Mouse (Mus musculus) hindbrain, embryonic 12.5 days (tissue): ENCODE data around the gene Nat10. TPM values are rescaled to one million over a fixed set of nuclear protein-coding genes. Genes with fewer than 3 reads are reported as not detected.

Source experiments
- ATAC-seq: fragments of 200-750 bp; cut with Nextera tagmentation; 2 replicates; pipeline ENCODE4 v1.8.0; 2017; ENCODE audit warnings: moderate TSS enrichment; ENCODE audit not compliant: low FRiP score
- H3K27ac ChIP-seq: fragments of 300-500 bp; sonication (generic); 2 replicates; pipeline ENCODE4 v1.5.1; 2016; ENCODE audit warnings: mild to moderate bottlenecking
- H3K27me3 ChIP-seq: fragments of 300-500 bp; sonication (generic); 2 replicates; pipeline ENCODE4 v1.6.1; 2016; ENCODE audit warnings: mild to moderate bottlenecking
- H3K36me3 ChIP-seq: fragments of 300-500 bp; sonication (generic); 2 replicates; pipeline ENCODE4 v1.6.1; 2016; ENCODE audit warnings: mild to moderate bottlenecking
- H3K4me1 ChIP-seq: fragments of 300-500 bp; sonication (generic); 2 replicates; pipeline ENCODE4 v1.6.1; 2016
- H3K4me2 ChIP-seq: fragments of 300-500 bp; sonication (generic); replicated peaks from 2 replicates; pipeline ENCODE4 v1.6.1; 2016; ENCODE audit warnings: mild to moderate bottlenecking
- H3K4me3 ChIP-seq: fragments of 300-500 bp; sonication (generic); 2 replicates; pipeline ENCODE4 v1.5.1; 2016; ENCODE audit warnings: mild to moderate bottlenecking
- H3K9ac ChIP-seq: fragments of 300-500 bp; sonication (generic); 2 replicates; pipeline ENCODE4 v1.6.1; 2016; ENCODE audit warnings: mild to moderate bottlenecking, moderate library complexity
- H3K9me3 ChIP-seq: fragments of 300-500 bp; sonication (generic); replicated peaks from 2 replicates; pipeline ENCODE4 v1.6.1; 2016; ENCODE audit warnings: mild to moderate bottlenecking
- WGBS: fragments of 180-500 bp; shearing (Covaris S2); methylation state at CpG from one replicate; pipeline ENCODE4 v1.1.7; 2016; 5-methylcytosine and 5-hydroxymethylcytosine counted together
- polyA plus RNA-seq: library from polyadenylated mRNA; unstranded; fragments of >200 nt; fragmentation: Nextera tagmentation; extraction: Ambion mirVana; gene quantifications from 2 replicates; pipeline ENCODE4 v1.2.1, GENCODE M21; 2016

Gene Nat10
- polyA plus RNA-seq, 1 experiment from 2014 or later: 25.7 TPM

DNA sequence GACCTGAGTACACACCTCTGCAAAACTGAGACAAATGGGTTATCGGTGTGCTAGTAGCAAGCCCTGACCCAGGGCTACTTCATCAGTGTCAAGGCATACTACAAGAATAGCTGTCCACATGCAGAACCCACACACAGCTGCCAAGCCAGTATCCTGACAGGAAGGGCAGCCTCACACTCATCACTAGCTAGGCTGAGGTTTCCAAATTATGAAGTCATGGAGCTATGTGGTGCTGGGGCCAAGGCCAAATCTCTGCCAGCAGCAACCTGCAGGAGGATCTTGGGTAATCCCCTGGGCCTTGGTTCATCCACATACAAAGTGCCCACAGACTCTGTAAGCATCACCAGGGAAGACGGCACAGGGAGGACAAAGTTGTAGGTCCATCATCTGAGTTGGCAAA lies 17.5 kb downstream of the Nat10 start:
- no peak for ATAC-seq
- WGBS: 95% methylated on average over 2 of the region's 2 CpGs
- Histone ChIP-seq H3K27me3 (no peaks in the 10 kb centered on the region), H3K9me3 (no peaks in the 10 kb centered on the region), H3K4me1 (no peaks in the 10 kb centered on the region), H3K27ac (no peak overlapping the region), H3K9ac (no peak overlapping the region), H3K4me2 (no peak overlapping the region), H3K36me3 (peaks cover 60% of the 10 kb centered on the region), H3K4me3 (no peak overlapping the region)

GRCm38 (mm10) chr2:103742821-103743220 lies 18.2 kb downstream of the Nat10 start:
- Histone ChIP-seq H3K4me3 (no peak overlapping the region), H3K4me1 (no peaks in the 10 kb centered on the region), H3K27ac (no peak overlapping the region), H3K9me3 (no peaks in the 10 kb centered on the region), H3K36me3 (peaks cover 55% of the 10 kb centered on the region), H3K4me2 (no peak overlapping the region), H3K9ac (no peak overlapping the region), H3K27me3 (no peaks in the 10 kb centered on the region)
- ATAC-seq: no peak
- WGBS: 96% methylated on average over 6 of the region's 6 CpGs

DNA sequence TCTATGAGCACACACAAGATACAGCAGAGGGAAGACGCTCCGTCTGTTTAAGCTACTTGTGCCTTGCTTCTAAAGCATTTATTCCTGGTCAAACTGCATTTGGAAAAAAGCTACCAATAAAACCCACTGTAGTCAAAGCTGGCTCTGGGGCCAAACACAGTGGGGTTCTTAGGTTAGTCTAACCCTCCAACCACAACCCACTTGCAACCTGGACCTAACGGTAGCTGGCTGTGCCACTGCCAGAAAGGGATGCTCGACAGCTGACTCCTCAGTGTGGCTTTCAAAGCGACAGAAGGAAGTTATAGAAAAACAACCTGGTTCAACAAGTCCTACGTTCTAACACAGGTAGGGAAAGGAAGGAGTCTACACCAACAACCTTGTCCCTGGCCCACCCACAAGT lies 29.6 kb downstream of the Nat10 start:
- H3K9ac ChIP-seq: no peak overlapping the region
- ATAC-seq: no peak
- H3K27me3 ChIP-seq: no peaks in the 10 kb centered on the region
- WGBS: 94% methylated on average over 6 of the region's 6 CpGs
- H3K27ac ChIP-seq: no peak overlapping the region
- H3K4me1 ChIP-seq: no peaks in the 10 kb centered on the region
- no peak overlapping the region for H3K4me2 ChIP-seq
- no peak overlapping the region for H3K4me3 ChIP-seq
- peaks cover 87% of the 10 kb centered on the region for H3K36me3 ChIP-seq
- H3K9me3 ChIP-seq: no peaks in the 10 kb centered on the region

- no peak overlapping the region for H3K4me3 ChIP-seq
- ATAC-seq: no peak
- peaks cover 90% of the 10 kb centered on the region for H3K36me3 ChIP-seq
- no peak overlapping the region for H3K27ac ChIP-seq
- H3K4me2 ChIP-seq: no peak overlapping the region
- H3K9me3 ChIP-seq: no peaks in the 10 kb centered on the region
- no peak overlapping the region for H3K9ac ChIP-seq
- WGBS: 84% methylated on average over 8 of the region's 8 CpGs
- no peaks in the 10 kb centered on the region for H3K4me1 ChIP-seq
- no peaks in the 10 kb centered on the region for H3K27me3 ChIP-seq
Observed at GRCm38 (mm10) chr2:103730999-103731398, 30.1 kb downstream of the Nat10 start.

- Histone ChIP-seq H3K4me2 (no peak overlapping the region), H3K9ac (no peak overlapping the region), H3K9me3 (no peaks in the 10 kb centered on the region), H3K27ac (no peak overlapping the region), H3K36me3 (peaks cover 90% of the 10 kb centered on the region), H3K4me1 (no peaks in the 10 kb centered on the region), H3K4me3 (no peak overlapping the region), H3K27me3 (no peaks in the 10 kb centered on the region)
- 86% methylated on average over 12 of the region's 12 CpGs for WGBS
- ATAC-seq: no peak
Observed at GRCm38 (mm10) chr2:103728027-103728540, 33.0 kb downstream of the Nat10 start.

DNA sequence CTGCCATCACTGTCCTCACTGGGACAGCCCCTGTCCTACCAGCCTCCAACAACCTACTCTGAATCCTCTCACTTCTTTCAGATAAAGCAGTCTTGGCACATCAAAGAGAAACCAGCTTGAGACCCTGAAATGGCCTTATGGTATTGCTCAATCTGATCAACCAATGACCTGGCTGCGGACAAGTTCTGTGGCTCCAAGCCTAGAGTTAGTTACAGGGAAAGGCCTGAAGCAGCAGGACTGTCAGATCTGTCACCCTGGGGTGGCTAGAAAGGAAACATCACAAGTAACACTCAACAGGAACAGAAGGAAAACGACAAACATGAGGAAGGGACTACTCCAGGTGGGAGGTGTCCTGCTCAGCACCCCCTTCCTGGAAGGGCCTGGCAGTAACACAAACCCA lies 36.5 kb downstream of the Nat10 start:
- no peaks in the 10 kb centered on the region for H3K27me3 ChIP-seq
- H3K36me3 ChIP-seq: peaks cover 81% of the 10 kb centered on the region

GRCm38 (mm10) chr2:103719292-103719646 lies 41.8 kb downstream of the Nat10 start:
- peaks cover 67% of the 10 kb centered on the region for H3K36me3 ChIP-seq
- no peak overlapping the region for H3K27ac ChIP-seq
- H3K27me3 ChIP-seq: no peaks in the 10 kb centered on the region
- H3K4me3 ChIP-seq: no peak overlapping the region
- ATAC-seq: peak; percentile 41; the same call in 1 of the 2 replicates
- H3K4me1 ChIP-seq: no peaks in the 10 kb centered on the region
- H3K4me2 ChIP-seq: no peak overlapping the region
- no peaks in the 10 kb centered on the region for H3K9me3 ChIP-seq
- WGBS: 89% methylated on average over 7 of the region's 7 CpGs
- no peak overlapping the region for H3K9ac ChIP-seq

More for the DNA sequence above, 36.5 kb downstream of the Nat10 start:
- no peak overlapping the region for H3K9ac ChIP-seq
- 79% methylated on average over 2 of the region's 2 CpGs for WGBS
- H3K4me3 ChIP-seq: no peak overlapping the region
- no peak overlapping the region for H3K27ac ChIP-seq
- H3K9me3 ChIP-seq: no peaks in the 10 kb centered on the region
- no peak overlapping the region for H3K4me2 ChIP-seq
- ATAC-seq: no peak
- H3K4me1 ChIP-seq: no peaks in the 10 kb centered on the region

DNA sequence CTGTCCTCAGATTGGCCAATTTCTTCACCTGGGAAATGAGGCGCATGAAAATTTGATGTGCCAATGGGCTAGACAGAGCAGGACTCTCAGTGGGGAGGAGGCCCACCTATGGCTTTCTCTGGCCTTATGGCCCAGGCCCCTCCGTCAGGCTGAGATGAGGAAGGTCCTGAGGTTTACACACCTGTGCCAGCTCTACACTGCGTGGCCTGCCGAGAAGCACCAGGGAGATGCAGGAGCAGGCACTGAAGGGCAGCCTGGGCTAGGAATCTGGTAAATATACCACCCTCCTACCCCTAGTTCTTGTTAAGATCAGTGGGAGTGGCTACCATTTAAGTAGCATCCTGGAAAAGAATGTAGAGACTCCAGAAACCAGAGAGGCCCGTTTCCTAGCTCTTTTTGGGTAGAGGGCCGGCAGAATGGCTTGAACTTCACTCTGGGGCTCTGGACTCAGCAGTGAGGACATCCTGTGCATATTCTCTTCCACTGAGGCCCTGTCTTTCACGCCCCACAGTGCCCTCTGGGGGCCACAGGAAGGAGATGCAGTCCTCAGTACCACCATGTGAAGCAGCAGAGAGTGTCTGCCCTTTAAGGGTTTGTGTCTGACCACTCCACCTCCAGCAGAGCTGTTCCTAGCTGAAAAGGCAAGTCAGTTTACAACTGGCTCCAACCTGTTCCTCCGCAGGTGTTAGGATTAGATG lies 42.3 kb downstream of the Nat10 start:
- H3K9ac ChIP-seq: no peak overlapping the region
- H3K4me2 ChIP-seq: no peak overlapping the region
- H3K9me3 ChIP-seq: no peaks in the 10 kb centered on the region
- no peaks in the 10 kb centered on the region for H3K27me3 ChIP-seq
- no peak overlapping the region for H3K4me3 ChIP-seq
- no peaks in the 10 kb centered on the region for H3K4me1 ChIP-seq
- no peak overlapping the region for H3K27ac ChIP-seq
- 63% methylated on average over 8 of the region's 8 CpGs for WGBS
- peak; percentile 84 for ATAC-seq
- peaks cover 66% of the 10 kb centered on the region for H3K36me3 ChIP-seq

GRCm38 (mm10) chr2:103714412-103714811 lies 46.7 kb downstream of the Nat10 start:
- Histone ChIP-seq H3K4me3 (no peak overlapping the region), H3K9ac (no peak overlapping the region), H3K27me3 (no peaks in the 10 kb centered on the region), H3K9me3 (no peaks in the 10 kb centered on the region), H3K4me2 (no peak overlapping the region), H3K4me1 (no peaks in the 10 kb centered on the region), H3K27ac (no peak overlapping the region), H3K36me3 (peaks cover 73% of the 10 kb centered on the region)
- no peak for ATAC-seq
- WGBS: 79% methylated on average over 4 of the region's 4 CpGs

DNA sequence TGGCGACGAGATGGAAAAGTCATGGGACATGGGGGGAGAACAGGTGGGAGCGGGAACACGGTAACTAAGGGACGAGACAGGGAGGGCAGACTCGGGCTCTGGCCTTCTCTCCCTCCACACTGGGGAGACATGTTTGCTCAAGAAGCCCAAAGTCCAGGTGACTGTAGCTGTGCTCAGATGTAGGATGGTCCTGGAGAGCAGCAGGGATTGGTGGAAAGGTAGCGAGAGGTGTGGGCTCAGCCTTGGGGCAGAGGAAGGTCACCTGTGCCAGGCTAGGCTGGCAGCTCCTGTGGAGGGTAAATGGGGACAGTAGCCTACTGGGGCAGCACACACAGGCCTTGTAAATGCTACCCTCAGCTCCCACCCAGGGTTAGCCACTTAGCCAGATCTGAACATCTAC lies 47.2 kb downstream of the Nat10 start:
- Histone ChIP-seq H3K4me3 (no peak overlapping the region), H3K4me1 (no peaks in the 10 kb centered on the region), H3K27ac (no peak overlapping the region), H3K9me3 (no peaks in the 10 kb centered on the region), H3K4me2 (no peak overlapping the region), H3K9ac (no peak overlapping the region), H3K36me3 (peaks cover 79% of the 10 kb centered on the region), H3K27me3 (no peaks in the 10 kb centered on the region)
- ATAC-seq: no peak
- 84% methylated on average over 7 of the region's 7 CpGs for WGBS

DNA sequence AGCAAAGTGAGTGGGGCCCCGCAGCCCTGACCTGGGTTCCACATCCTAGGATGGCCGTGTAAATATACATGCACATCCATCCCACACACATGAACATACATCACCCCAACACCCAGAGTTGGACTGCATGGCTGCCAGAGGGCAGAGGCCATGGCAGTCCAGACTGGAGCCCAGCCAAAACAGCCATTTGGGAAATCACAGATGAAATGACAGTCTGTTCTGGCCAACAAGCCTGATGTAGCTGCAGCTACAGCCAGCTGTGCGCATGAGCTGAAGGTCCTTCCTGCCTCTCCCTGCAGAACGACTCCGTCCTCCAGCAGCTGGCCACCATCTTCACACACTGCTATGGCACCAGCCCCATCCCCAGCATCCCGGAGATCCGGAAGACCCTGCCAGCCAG lies 50.2 kb downstream of the Nat10 start:
- ATAC-seq: no peak
- Histone ChIP-seq H3K27me3 (no peaks in the 10 kb centered on the region), H3K27ac (no peak overlapping the region), H3K4me3 (no peak overlapping the region), H3K4me2 (no peak overlapping the region), H3K9me3 (no peaks in the 10 kb centered on the region), H3K9ac (no peak overlapping the region), H3K36me3 (peaks cover 66% of the 10 kb centered on the region), H3K4me1 (peaks cover 8% of the 10 kb centered on the region)
- 98% methylated on average over 7 of the region's 7 CpGs for WGBS

- no peak for ATAC-seq
- 78% methylated on average over 6 of the region's 6 CpGs for WGBS
- Histone ChIP-seq H3K27me3 (no peaks in the 10 kb centered on the region; the same call in 1 of the 2 replicates), H3K9me3 (no peaks in the 10 kb centered on the region), H3K36me3 (peaks cover 62% of the 10 kb centered on the region), H3K9ac (no peak overlapping the region), H3K4me3 (no peak overlapping the region), H3K4me2 (no peak overlapping the region), H3K4me1 (peaks cover 16% of the 10 kb centered on the region), H3K27ac (no peak overlapping the region)
Observed at GRCm38 (mm10) chr2:103707056-103707776, 53.9 kb downstream of the Nat10 start.
